ENCODE assay signal across 8 mouse cellular contexts in the genomic region with DNA sequence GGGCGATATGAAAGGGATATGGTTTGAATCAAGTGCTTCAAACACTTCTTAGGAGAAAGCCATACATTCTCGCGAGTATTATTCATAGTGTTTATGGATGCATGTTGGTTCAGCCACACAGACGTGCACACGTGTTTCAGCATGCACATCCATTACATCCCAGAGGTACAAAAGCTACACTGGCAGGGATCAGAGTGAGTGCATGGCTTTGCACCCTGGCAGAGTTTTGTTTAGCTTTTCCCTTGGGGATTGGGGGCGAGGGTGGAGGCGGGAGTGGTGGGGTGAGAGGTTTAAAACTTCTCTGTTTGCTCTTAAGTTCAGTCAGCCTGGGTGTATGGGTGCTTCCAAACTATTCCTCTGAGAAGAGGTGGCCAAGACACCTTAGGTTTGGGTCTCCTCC. TPM values are rescaled to one million over a fixed set of nuclear protein-coding genes. Genes with fewer than 3 reads are reported as not detected.
DNase-seq lines count a peak whose midpoint lies in the region; ATAC-seq and TF ChIP-seq lines count a peak whose summit lies in the region.

No protein-coding gene starts in this region.

- intact Hi-C loops in left cerebral cortex, adult 2 months (cut with DNase I), result loop anchor here (5.0 kb wide), 1 partner anchor 106 kb away; no protein-coding TSS in a partner anchor

- WGBS in forebrain, embryonic 11.5 days, result 0% methylated on average over 7 of the region's 7 CpGs
- WGBS in limb, embryonic 12.5 days, result 2% methylated on average over 7 of the region's 7 CpGs
- WGBS in neural tube, embryonic 15.5 days, result 2% methylated on average over 7 of the region's 7 CpGs

- no peak for ATAC-seq in forebrain, embryonic 11.5 days (replicated peaks; ENCODE audit: low FRiP score)
- no peak for ATAC-seq in limb, embryonic 12.5 days (ENCODE audit: insufficient number of reproducible peaks, insufficient read depth, low FRiP score, low TSS enrichment, low read depth)
- no peak for ATAC-seq in neural tube, embryonic 15.5 days (ENCODE audit: low FRiP score)

- peaks cover 19% of the 10 kb centered on the region for H3K27me3 ChIP-seq in forebrain, embryonic 11.5 days (ENCODE audit: control insufficient read depth, insufficient read depth, low read length)
- H3K27me3 ChIP-seq in limb, embryonic 12.5 days, result peaks cover 50% of the 10 kb centered on the region
- peaks cover 29% of the 10 kb centered on the region for H3K27me3 ChIP-seq in neural tube, embryonic 15.5 days (replicated peaks)

- H3K4me2 ChIP-seq in forebrain, embryonic 11.5 days (ENCODE audit: low read depth, low read length, severe bottlenecking), result peak overlapping the region; percentile 81
- H3K4me2 ChIP-seq in limb, embryonic 12.5 days, result peak overlapping the region; percentile 91
- peak overlapping the region; percentile 96 for H3K4me2 ChIP-seq in neural tube, embryonic 15.5 days

- TF ChIP-seq CTCF in left cerebral cortex, adult 2 months (IDR thresholded peaks at IDR 0.05), result no peak

- no peak for DNase-seq in left cerebral cortex, adult 2 months (ENCODE audit: extremely low spot score in 1 of 2, low spot score in 2 of 2)
- no peak for DNase-seq in left cerebral cortex, adult 11 months (ENCODE audit: low spot score)
- DNase-seq in forebrain, embryonic 11.5 days (ENCODE audit: low spot score), result no peak
- no peak for DNase-seq in urinary bladder, postnatal 4 days (ENCODE audit: low spot score in 2 of 2)
- DNase-seq in thymus, postnatal 0 days (ENCODE audit: low spot score), result no peak
- DNase-seq in adrenal gland, adult 8-10 months, result no peak

- peak overlapping the region; percentile 64 for H3K4me3 ChIP-seq in left cerebral cortex, adult 2 months
- peak overlapping the region; percentile 61 for H3K4me3 ChIP-seq in forebrain, embryonic 11.5 days (ENCODE audit: low read depth, low read length)
- peak overlapping the region; percentile 69 for H3K4me3 ChIP-seq in limb, embryonic 12.5 days (replicated peaks)
- peak overlapping the region; percentile 73 for H3K4me3 ChIP-seq in neural tube, embryonic 15.5 days (replicated peaks)

- no peak overlapping the region for H3K9ac ChIP-seq in forebrain, embryonic 11.5 days (ENCODE audit: low read length)
- H3K9ac ChIP-seq in limb, embryonic 12.5 days (replicated peaks), result no peak overlapping the region
- 0 out of 2 replicates have a peak overlapping the region, but pooled peaks have one; percentile 26 for H3K9ac ChIP-seq in neural tube, embryonic 15.5 days (replicated peaks)

- H3K4me1 ChIP-seq in forebrain, embryonic 11.5 days (replicated peaks; ENCODE audit: control insufficient read depth, insufficient read depth, low read length), result peaks cover 7% of the 10 kb centered on the region; the same call in 1 of the 2 replicates
- peaks cover 18% of the 10 kb centered on the region for H3K4me1 ChIP-seq in limb, embryonic 12.5 days (replicated peaks)
- peaks cover 22% of the 10 kb centered on the region for H3K4me1 ChIP-seq in neural tube, embryonic 15.5 days

- no peaks in the 10 kb centered on the region for H3K36me3 ChIP-seq in forebrain, embryonic 11.5 days (ENCODE audit: control insufficient read depth, insufficient read depth, low read length)
- no peaks in the 10 kb centered on the region for H3K36me3 ChIP-seq in limb, embryonic 12.5 days
- H3K36me3 ChIP-seq in neural tube, embryonic 15.5 days, result no peaks in the 10 kb centered on the region

- H3K27ac ChIP-seq in left cerebral cortex, adult 2 months, result no peak overlapping the region
- no peak overlapping the region for H3K27ac ChIP-seq in forebrain, embryonic 11.5 days (ENCODE audit: low read depth, low read length)
- H3K27ac ChIP-seq in limb, embryonic 12.5 days, result no peak overlapping the region
- H3K27ac ChIP-seq in neural tube, embryonic 15.5 days (replicated peaks), result no peak overlapping the region

- no peaks in the 10 kb centered on the region for H3K9me3 ChIP-seq in forebrain, embryonic 11.5 days (ENCODE audit: control insufficient read depth, low read length)
- no peaks in the 10 kb centered on the region for H3K9me3 ChIP-seq in limb, embryonic 12.5 days
- no peaks in the 10 kb centered on the region for H3K9me3 ChIP-seq in neural tube, embryonic 15.5 days (replicated peaks)

RNA-seq across cellular contexts. Expression of gene Prkch, which starts 1.3 kb away (rescaled TPM):
- 1 to 10 TPM; 4.1 to 5.7 TPM for total RNA-seq in left cerebral cortex, adult 2 months (2021)
- polyA plus RNA-seq in forebrain, embryonic 11.5 days (2014; fragmentation: Nextera tagmentation; extraction: Ambion mirVana), result 5.6 and 6.9 TPM in 2 replicates
- polyA plus RNA-seq in limb, embryonic 12.5 days (2016; fragmentation: Nextera tagmentation; extraction: Ambion mirVana), result 10.3 and 11.2 TPM in 2 replicates
- 9.2 and 15.5 TPM in 2 replicates for polyA plus RNA-seq in neural tube, embryonic 15.5 days (2015; fragmentation: Nextera tagmentation; extraction: Ambion mirVana)
- polyA plus RNA-seq in thymus, postnatal 0 days (2015; fragmentation: Nextera tagmentation; extraction: Ambion mirVana), result 37.1 and 40.4 TPM in 2 replicates
- 10 to 100 TPM; 11.8 to 20.1 (median 17.1) TPM for total RNA-seq in adrenal gland, adult 8-10 months (2022)

RNA-seq across cellular contexts. Expression of gene Tmem30b, which starts 39.7 kb away (rescaled TPM):
- total RNA-seq in left cerebral cortex, adult 2 months (2021), result under 1 TPM in 1 of 2 experiments, not detected in 1; 0.11 TPM
- 2.4 and 3.4 TPM in 2 replicates for polyA plus RNA-seq in forebrain, embryonic 11.5 days (2014; fragmentation: Nextera tagmentation; extraction: Ambion mirVana)
- polyA plus RNA-seq in limb, embryonic 12.5 days (2016; fragmentation: Nextera tagmentation; extraction: Ambion mirVana), result 21.4 and 27.9 TPM in 2 replicates
- 0.52 and 5.4 TPM in 2 replicates for polyA plus RNA-seq in neural tube, embryonic 15.5 days (2015; fragmentation: Nextera tagmentation; extraction: Ambion mirVana)
- polyA plus RNA-seq in thymus, postnatal 0 days (2015; fragmentation: Nextera tagmentation; extraction: Ambion mirVana), result 11.6 and 12.5 TPM in 2 replicates
- total RNA-seq in adrenal gland, adult 8-10 months (2022), result under 1 TPM in 1 of 4 experiments, not detected in 3; 0.09 TPM
